Mouse (Mus musculus) heart, embryonic 13.5 days (tissue): ENCODE data around the gene Ctag2. TPM values are rescaled to one million over a fixed set of nuclear protein-coding genes. Genes with fewer than 3 reads are reported as not detected.

Experiments used
- ATAC-seq: fragments of 200-750 bp; cut with Nextera tagmentation; 2 replicates; pipeline ENCODE4 v1.8.0; 2017; ENCODE audit warnings: moderate TSS enrichment; ENCODE audit not compliant: insufficient number of reproducible peaks, low FRiP score, low TSS enrichment; ENCODE audit errors: extremely low read depth
- H3K27ac ChIP-seq: fragments of 300-500 bp; sonication (generic); replicated peaks from 2 replicates; pipeline ENCODE4 v1.5.1; 2015; ENCODE audit warnings: moderate library complexity, mild to moderate bottlenecking, inconsistent platforms
- H3K27me3 ChIP-seq: fragments of 300-500 bp; sonication (generic); replicated peaks from 2 replicates; pipeline ENCODE4 v1.6.1; 2015; ENCODE audit warnings: mild to moderate bottlenecking, inconsistent platforms
- H3K36me3 ChIP-seq: fragments of 300-500 bp; sonication (generic); 2 replicates; pipeline ENCODE4 v1.6.1; 2015; ENCODE audit warnings: mild to moderate bottlenecking, inconsistent platforms
- H3K4me1 ChIP-seq: fragments of 300-500 bp; sonication (generic); 2 replicates; pipeline ENCODE4 v1.6.1; 2015; ENCODE audit warnings: inconsistent platforms
- H3K4me2 ChIP-seq: fragments of 300-500 bp; sonication (generic); 2 replicates; pipeline ENCODE4 v1.6.1; 2015; ENCODE audit warnings: inconsistent platforms, mild to moderate bottlenecking, moderate library complexity
- H3K4me3 ChIP-seq: fragments of 300-500 bp; sonication (generic); 2 replicates; pipeline ENCODE4 v1.5.1; 2015; ENCODE audit warnings: moderate library complexity, mild to moderate bottlenecking, inconsistent platforms
- H3K9ac ChIP-seq: fragments of 300-500 bp; sonication (generic); 2 replicates; pipeline ENCODE4 v1.6.1; 2015; ENCODE audit warnings: inconsistent platforms, mild to moderate bottlenecking, moderate library complexity
- H3K9me3 ChIP-seq: fragments of 300-500 bp; sonication (generic); 2 replicates; pipeline ENCODE4 v1.6.1; 2016; ENCODE audit warnings: inconsistent platforms
- WGBS: fragments of 180-500 bp; shearing (Covaris S2); methylation state at CpG from one replicate; pipeline ENCODE4 v1.1.7; 2015; ENCODE audit warnings: mixed read lengths; 5-methylcytosine and 5-hydroxymethylcytosine counted together
- polyA plus RNA-seq: library from polyadenylated mRNA; unstranded; fragments of >200 nt; fragmentation: Nextera tagmentation; extraction: Ambion mirVana; gene quantifications from 2 replicates; pipeline ENCODE4 v1.2.1, GENCODE M21; 2015

Ctag2 gene
- polyA plus RNA-seq = not detected in 2 replicates

- no peak within 1 kb of the TSS for H3K27ac ChIP-seq
- H3K4me2 ChIP-seq = no peak within 1 kb of the TSS
- no peaks in the 10 kb centered on the region for H3K9me3 ChIP-seq
- H3K4me1 ChIP-seq = no peaks in the 10 kb centered on the region
- no peak within 1 kb of the TSS for H3K9ac ChIP-seq
- WGBS = 77% methylated on average over 7 of the region's 7 CpGs
- H3K36me3 ChIP-seq = no peaks in the 10 kb centered on the region
- no peaks in the 10 kb centered on the region for H3K27me3 ChIP-seq
- ATAC-seq = no peak
- no peak within 1 kb of the TSS for H3K4me3 ChIP-seq
Measured at GRCm38 (mm10) chrX:65047344-65047743, at the start of gene Ctag2. TSS of gene Ctag2 (plus strand) at chrX:65047644.
